Comparison of ENCODE assay signal across 21 mouse cellular contexts in genomic region chr6:88621816-88622481, GRCm38 (mm10). TPM values are rescaled to one million over a fixed set of nuclear protein-coding genes. Genes with fewer than 3 reads are reported as not detected.
DNase-seq lines count a peak whose midpoint lies in the region; ATAC-seq and TF ChIP-seq lines count a peak whose summit lies in the region.
"Had no signal": no experiment of that assay in that cellular context is flagged by ENCODE, and none has a peak within 500 bp of the region (broad histone marks: within the 10 kb centered on the region; RNA-seq: fewer than 3 reads in every experiment).

No protein-coding gene starts in this region.

- DNase-seq in gastrocnemius, adult 18-20 months (ENCODE audit: low spot score), result peak; percentile 36
- DNase-seq in gastrocnemius, postnatal 14 days, result no peak
- DNase-seq in heart, postnatal 0 days (ENCODE audit: low spot score), result peak; percentile 62
- no peak for DNase-seq in heart, adult 11 months
- peak; percentile 89 for DNase-seq in adipocyte (ENCODE audit: low spot score)
- DNase-seq in cerebellum, adult 9-10 months, result peak; percentile 70
- no peak for DNase-seq in liver, embryonic 11.5 days (ENCODE audit: low spot score)
- DNase-seq in right cerebral cortex, adult 18-20 months, result no peak
- DNase-seq: adrenal gland, adult 8-10 months; kidney, adult 8-10 months; kidney, postnatal 25 days; layer of hippocampus, adult 9-11 months; liver, postnatal 0 days; retina, postnatal 1 day; thymus, adult 18-20 months had no signal

- peak; percentile 58; the same call in 1 of the 2 replicates for ATAC-seq in heart, postnatal 0 days (ENCODE audit: insufficient read depth, low read depth)
- no peak for ATAC-seq in liver, embryonic 11.5 days (replicated peaks; ENCODE audit: low FRiP score)
- ATAC-seq: forebrain, embryonic 15.5 days; liver, postnatal 0 days; midbrain, embryonic 15.5 days had no signal

- peaks cover 5% of the 10 kb centered on the region for H3K36me3 ChIP-seq in heart, postnatal 0 days (replicated peaks; ENCODE audit: control insufficient read depth, insufficient read depth, low read length)
- no peaks in the 10 kb centered on the region for H3K36me3 ChIP-seq in liver, embryonic 11.5 days (ENCODE audit: control insufficient read depth, insufficient read depth, low read length)
- H3K36me3 ChIP-seq: forebrain, embryonic 15.5 days; midbrain, embryonic 15.5 days had no signal

- no peak overlapping the region for H3K9ac ChIP-seq in heart, postnatal 0 days (replicated peaks; ENCODE audit: low read depth, low read length)
- no peak overlapping the region for H3K9ac ChIP-seq in liver, embryonic 11.5 days (ENCODE audit: low read depth, low read length)
- H3K9ac ChIP-seq: forebrain, embryonic 15.5 days; liver, postnatal 0 days; midbrain, embryonic 15.5 days had no signal

- 38% methylated on average over 4 of the region's 4 CpGs for WGBS in heart, postnatal 0 days
- WGBS in liver, embryonic 11.5 days, result 72% methylated on average over 4 of the region's 4 CpGs

- no peaks in the 10 kb centered on the region for H3K9me3 ChIP-seq in heart, postnatal 0 days (replicated peaks; ENCODE audit: control insufficient read depth, low read length)
- H3K9me3 ChIP-seq in liver, embryonic 11.5 days (ENCODE audit: control insufficient read depth, low read length), result no peaks in the 10 kb centered on the region
- H3K9me3 ChIP-seq: forebrain, embryonic 15.5 days; megakaryocyte, embryonic 14.5 days; midbrain, embryonic 15.5 days had no signal

- no peak overlapping the region for H3K4me3 ChIP-seq in heart, postnatal 0 days (ENCODE audit: low read depth, low read length)
- H3K4me3 ChIP-seq in liver, embryonic 11.5 days (ENCODE audit: low read depth, low read length), result no peak overlapping the region
- H3K4me3 ChIP-seq: erythroblast, embryonic 14.5 days; forebrain, embryonic 15.5 days; megakaryocyte, embryonic 14.5 days; midbrain, embryonic 15.5 days had no signal

- peak overlapping the region; percentile 79 for H3K27ac ChIP-seq in heart, postnatal 0 days (ENCODE audit: low read depth)
- H3K27ac ChIP-seq in liver, embryonic 11.5 days (ENCODE audit: low read depth, low read length), result no peak overlapping the region
- H3K27ac ChIP-seq: forebrain, embryonic 15.5 days; midbrain, embryonic 15.5 days had no signal

- intact Hi-C loops in gastrocnemius, postnatal 14 days (cut with DNase I; ENCODE audit: low total_unique reads), result no loop called here

- TF ChIP-seq EP300 in heart, postnatal 0 days (IDR thresholded peaks at IDR 0.05; ENCODE audit: low read depth), result no peak

- peak overlapping the region; percentile 26; the same call in 1 of the 2 replicates for H3K4me2 ChIP-seq in heart, postnatal 0 days (ENCODE audit: low read depth, low read length)
- H3K4me2 ChIP-seq in liver, embryonic 11.5 days, result no peak overlapping the region
- H3K4me2 ChIP-seq: forebrain, embryonic 15.5 days; midbrain, embryonic 15.5 days had no signal

- peaks cover 8% of the 10 kb centered on the region for H3K4me1 ChIP-seq in heart, postnatal 0 days (ENCODE audit: control insufficient read depth, insufficient read depth)
- H3K4me1 ChIP-seq in liver, embryonic 11.5 days (replicated peaks; ENCODE audit: control insufficient read depth, insufficient read depth, low read length), result no peaks in the 10 kb centered on the region
- H3K4me1 ChIP-seq: megakaryocyte, embryonic 14.5 days had no signal

- H3K27me3 ChIP-seq in heart, postnatal 0 days (ENCODE audit: control insufficient read depth, insufficient read depth, low read length), result no peaks in the 10 kb centered on the region
- no peaks in the 10 kb centered on the region for H3K27me3 ChIP-seq in liver, embryonic 11.5 days (replicated peaks; ENCODE audit: control insufficient read depth, insufficient read depth, low read length)
- H3K27me3 ChIP-seq: CH12.LX; forebrain, embryonic 15.5 days; midbrain, embryonic 15.5 days had no signal

- no peak for TF ChIP-seq CTCF in heart, postnatal 0 days (IDR thresholded peaks at IDR 0.05; ENCODE audit: low read depth)

RNA-seq across cellular contexts. Expression of gene Kbtbd12, which starts 15.8 kb away (rescaled TPM):
- total RNA-seq in gastrocnemius, adult 18-20 months (2021), result 10 to 100 TPM; 87.6 to 90.7 TPM
- total RNA-seq in gastrocnemius, postnatal 14 days (2021), result 10 to 100 TPM; 42.3 to 44.3 TPM
- 16.1 and 46.4 TPM in 2 replicates for total RNA-seq in heart, postnatal 0 days (2014; rRNA removed; ENCODE audit: low replicate concordance)
- 52.1 and 54.2 TPM in 2 replicates for polyA plus RNA-seq in heart, postnatal 0 days (2015; fragmentation: Nextera tagmentation; extraction: Ambion mirVana)
- 0.12 and 0.52 TPM in 2 replicates for polyA plus RNA-seq in liver, embryonic 11.5 days (2014; fragmentation: Nextera tagmentation; extraction: Ambion mirVana)
- total RNA-seq: CH12.LX had no signal
- polyA plus RNA-seq: embryonic facial prominence, embryonic 11.5 days; erythroblast, embryonic 14.5 days had no signal

Comparison
In these comparisons a context has a peak if more than half of its experiments do, and no peak if none do; other contexts are left out.
1. DNase-seq: peak in gastrocnemius, adult 18-20 months (single experiment), heart, postnatal 0 days (single experiment), adipocyte (single experiment) and cerebellum, adult 9-10 months (single experiment); none in gastrocnemius, postnatal 14 days (single experiment), heart, adult 11 months (single experiment), liver, embryonic 11.5 days (single experiment) and right cerebral cortex, adult 18-20 months (single experiment).